Mouse (Mus musculus) CH12.LX (cell line): ENCODE measurements at regions not wholly inside any gene's neighbourhood (a gene's known extent, or its start where the extent isn't known, plus 50 kb on each side); places are given as distances from the start of the nearest gene placed in this dataset.

Source experiments
- DNase-seq: peaks from one replicate; pipeline ENCODE4 v3.0.0-alpha.2; 2013; ENCODE audit errors: extremely low read depth
- H3K27ac ChIP-seq: 2 replicates; pipeline ENCODE4 v1.5.1; 2012; ENCODE audit warnings: low read depth, mild to moderate bottlenecking, control low read depth, moderate library complexity; ENCODE audit not compliant: insufficient read depth
- H3K27me3 ChIP-seq: replicated peaks from 2 replicates; pipeline ENCODE3; 2012; ENCODE audit warnings: inconsistent platforms
- H3K36me3 ChIP-seq, 2 experiments: replicated peaks in 1 of 2; 2 replicates each; pipeline versions ENCODE3 to v1.6.1; 2012; ENCODE audit warnings: inconsistent platforms in 1 of 2, low read length in 1 of 2, mild to moderate bottlenecking in 1 of 2, mixed read lengths in 1 of 2, moderate library complexity in 1 of 2; ENCODE audit not compliant: control insufficient read depth in 1 of 2, insufficient read depth in 1 of 2
- H3K4me1 ChIP-seq, 2 experiments: 2 replicates each; pipeline ENCODE4 v1.6.1; 2012; ENCODE audit warnings: inconsistent platforms in 1 of 2, moderate library complexity in 1 of 2; ENCODE audit not compliant: insufficient read depth in 2 of 2, control insufficient read depth in 1 of 2
- H3K4me2 ChIP-seq: 2 replicates; pipeline ENCODE4 v1.6.1; 2012; ENCODE audit warnings: low read depth, mild to moderate bottlenecking, control low read depth; ENCODE audit not compliant: poor library complexity, insufficient read depth, severe bottlenecking
- H3K4me3 ChIP-seq, 3 experiments: fragments of 150-350 bp in 1 of 3; sonication (generic) in 1 of 3; replicated peaks in 1 of 3; 2 replicates each; pipeline versions ENCODE3 to v1.5.1; 2011 to 2012; ENCODE audit warnings: low read depth in 2 of 3, low read length in 2 of 3, mild to moderate bottlenecking in 2 of 3, moderate library complexity in 2 of 3, control low read depth in 1 of 3, improper control_type of control experiment in 1 of 3, inconsistent platforms in 1 of 3, mixed read lengths in 1 of 3; ENCODE audit not compliant: poor library complexity in 1 of 3
- H3K79me2 ChIP-seq: replicated peaks from 2 replicates; pipeline ENCODE4 v1.6.1; 2012; ENCODE audit warnings: mild to moderate bottlenecking, moderate library complexity; ENCODE audit not compliant: control insufficient read depth, poor library complexity, insufficient read depth, severe bottlenecking; ENCODE audit errors: extremely low read depth
- H3K9ac ChIP-seq: 2 replicates; pipeline ENCODE4 v1.6.1; 2012; ENCODE audit warnings: low read depth, mild to moderate bottlenecking, control low read depth, moderate library complexity; ENCODE audit not compliant: insufficient read depth
- H3K9me3 ChIP-seq: replicated peaks from 2 replicates; pipeline ENCODE3; 2012; ENCODE audit warnings: low read length, inconsistent platforms, mixed read lengths
- CTCF ChIP-seq, 2 experiments: IDR thresholded peaks in 1 of 2; conservative IDR thresholded peaks in 1 of 2; 2 replicates each; pipeline ENCODE4 v1.5.1; 2011 to 2012; ENCODE audit warnings: low read depth in 2 of 2, low read length in 2 of 2, improper control_type of control experiment in 1 of 2, inconsistent platforms in 1 of 2, mild to moderate bottlenecking in 1 of 2, moderate library complexity in 1 of 2
- E2F4 ChIP-seq: IDR thresholded peaks from 2 replicates; pipeline ENCODE4 v1.6.1; 2011; ENCODE audit warnings: low read depth, low read length, improper control_type of control experiment; ENCODE audit not compliant: insufficient replicate concordance
- dilution Hi-C: fragments of 300-500 bp; cut with MboI; formaldehyde crosslinking; loops from 2 replicates; pipeline ENCODE4 v1.14.3; 2020; ENCODE audit warnings: low sequenced_read_pairs; ENCODE audit not compliant: extremely low pct_unique_long_range_greater_than_20kb, extremely low pct_ligation_motif_present
- in situ Hi-C: fragments of 300-500 bp; cut with MboI; formaldehyde crosslinking; loops from 3 replicates; pipeline ENCODE4 v1.14.3; 2019; ENCODE audit warnings: low sequenced_read_pairs, low pct_ligation_motif_present, low pct_unique_long_range_greater_than_20kb, mixed read lengths

DNA sequence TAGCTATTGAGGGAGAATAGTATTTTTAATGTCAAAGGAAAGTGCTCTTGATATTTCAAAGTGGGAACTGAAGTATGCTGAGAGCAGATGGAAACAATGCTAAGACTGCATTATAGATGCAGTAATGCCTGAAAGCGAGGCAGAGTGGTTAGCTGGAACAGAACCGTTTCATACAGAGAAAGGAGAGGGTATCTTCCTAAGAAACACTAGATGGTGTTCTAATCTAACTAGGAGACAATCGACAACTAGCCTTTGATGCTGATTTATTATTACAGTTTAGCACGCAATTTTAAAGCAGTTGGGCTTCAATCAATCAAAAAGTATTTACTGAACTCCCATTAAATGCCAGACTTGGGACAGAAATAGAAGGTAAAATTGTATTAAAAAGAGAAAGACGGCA lies 92.3 kb upstream of the Prdx4 start:
- Histone ChIP-seq H3K4me2 (no peak overlapping the region), H3K79me2 (no peaks in the 10 kb centered on the region), H3K4me1 (no peaks in the 10 kb centered on the region), H3K4me3 (no peak overlapping the region), H3K9me3 (no peaks in the 10 kb centered on the region), H3K9ac (no peak overlapping the region), H3K27me3 (no peaks in the 10 kb centered on the region), H3K27ac (no peak overlapping the region), H3K36me3 (no peaks in the 10 kb centered on the region)
- TF ChIP-seq CTCF (conservative IDR thresholded peaks at IDR 0.05 in 1 of 2, IDR thresholded peaks at IDR 0.05 in 1 of 2; ENCODE audit: low read depth in 2 of 2, low read length in 2 of 2) (peak in 1 of 2 experiments; percentile 1; a peak in 1 of 4 replicates), E2F4 (no peak)
- dilution Hi-C loops (no loop called here), in situ Hi-C loops (no loop called here)
- DNase-seq: no peak
